Mouse (Mus musculus): ENCODE measurements at regions not wholly inside any gene's neighbourhood (a gene's known extent, or its start where the extent isn't known, plus 50 kb on each side); places are given as distances from the start of the nearest gene placed in this dataset.

DNA sequence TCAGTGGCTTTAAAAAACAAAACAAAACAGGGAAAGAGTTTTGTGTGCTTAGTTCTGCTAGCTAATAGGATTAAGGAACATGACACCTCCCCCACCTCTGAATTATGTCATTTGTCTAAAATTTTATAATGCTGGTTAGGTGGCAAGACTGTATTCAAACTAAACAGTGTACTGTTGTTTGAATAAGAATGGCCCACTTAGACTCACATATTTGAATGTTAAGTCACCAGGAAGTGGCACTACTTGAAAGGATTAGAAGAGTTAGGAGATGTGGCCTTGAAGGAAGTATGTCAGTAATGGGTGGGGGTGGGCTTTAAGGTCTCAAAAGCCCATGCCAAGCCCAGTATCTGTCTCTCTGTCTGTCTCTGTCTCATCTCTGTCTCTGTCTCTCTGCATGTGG, 326.0 kb upstream of the C9orf72 start:
- no peak overlapping the region for H3K4me3 ChIP-seq
- no peak overlapping the region for H3ac ChIP-seq (ENCODE audit: control insufficient read depth, insufficient read length)
- TF ChIP-seq POLR2AphosphoS2 (IDR thresholded peaks at IDR 0.05; ENCODE audit: insufficient read length, low read depth) (no peak), SRF (IDR thresholded peaks at IDR 0.05; ENCODE audit: control insufficient read depth, insufficient read length, low read depth) (no peak), MAX (IDR thresholded peaks at IDR 0.05; ENCODE audit: low read depth) (no peak), TCF12 (IDR thresholded peaks at IDR 0.05; ENCODE audit: insufficient read depth, poor library complexity, severe bottlenecking) (no peak), REST (IDR thresholded peaks at IDR 0.05; ENCODE audit: insufficient read depth, insufficient read length) (no peak), TCF3 (IDR thresholded peaks at IDR 0.05; ENCODE audit: insufficient read length, low read depth) (no peak), E2F4 (IDR thresholded peaks at IDR 0.05; ENCODE audit: insufficient read depth) (no peak), MYOG (IDR thresholded peaks at IDR 0.05; ENCODE audit: control insufficient read depth in 1 of 3, insufficient read depth in 1 of 3, insufficient read length in 2 of 3, low read depth in 2 of 3) (no peak), POLR2A (IDR thresholded peaks at IDR 0.05; ENCODE audit: insufficient read length, low read depth) (no peak), CEBPB (IDR thresholded peaks at IDR 0.05; ENCODE audit: insufficient read depth, poor library complexity, severe bottlenecking) (no peak), MYOD1 (IDR thresholded peaks at IDR 0.05; ENCODE audit: control insufficient read depth in 1 of 3, insufficient read length in 2 of 3, low read depth in 2 of 3) (no peak), USF1 (IDR thresholded peaks at IDR 0.05; ENCODE audit: low read depth) (no peak)
- no peaks in the 10 kb centered on the region for H3K79me2 ChIP-seq (ENCODE audit: control insufficient read depth, insufficient read depth)
- H3K4me2 ChIP-seq (ENCODE audit: low read depth) = peak overlapping the region; percentile 4
- no peaks in the 10 kb centered on the region for H3K27me3 ChIP-seq (ENCODE audit: control insufficient read depth, insufficient read depth, insufficient read length)
- no peaks in the 10 kb centered on the region for H3K36me3 ChIP-seq (ENCODE audit: control insufficient read depth, insufficient read depth)

DNA sequence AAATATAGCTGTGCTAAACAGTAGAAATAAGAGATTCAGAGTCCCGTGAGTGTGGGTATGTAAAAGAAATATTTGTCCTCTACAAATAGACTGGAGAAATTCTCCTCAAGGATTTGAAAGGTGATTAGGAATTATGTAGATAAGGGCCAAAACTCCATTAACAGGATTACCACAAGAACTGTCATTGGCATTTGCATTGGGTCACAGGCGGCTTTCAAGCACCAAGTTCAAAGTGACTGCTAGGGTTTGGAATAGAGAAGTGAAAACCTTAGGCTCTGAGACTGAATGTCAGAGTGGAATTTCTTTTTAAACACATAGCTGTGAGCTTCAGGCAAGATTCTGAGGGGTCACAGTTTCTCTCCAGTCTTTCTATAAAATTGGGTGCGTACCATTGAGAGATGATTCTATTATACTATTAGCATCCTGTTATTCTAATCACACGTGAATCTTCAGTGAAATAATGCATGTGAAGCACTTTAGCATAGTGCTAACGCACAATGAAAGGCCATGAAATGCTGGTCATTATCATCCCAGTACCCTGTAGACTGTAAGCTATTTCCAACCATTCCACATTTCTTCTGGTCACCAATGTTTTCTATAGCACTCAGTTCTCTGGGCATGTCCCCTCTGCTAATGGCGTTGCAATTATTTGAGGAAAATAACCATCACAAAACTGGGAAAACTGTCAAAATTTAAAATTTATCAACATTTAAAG, 308.7 kb upstream of the C9orf72 start:
- no peak overlapping the region for H3K4me3 ChIP-seq
- H3K4me2 ChIP-seq (ENCODE audit: low read depth) = no peak overlapping the region
- TF ChIP-seq E2F4 (IDR thresholded peaks at IDR 0.05; ENCODE audit: insufficient read depth) = no peak
- no peak for TF ChIP-seq REST (IDR thresholded peaks at IDR 0.05; ENCODE audit: insufficient read depth, insufficient read length)
- no peak for TF ChIP-seq POLR2A (IDR thresholded peaks at IDR 0.05; ENCODE audit: insufficient read length, low read depth)
- TF ChIP-seq CEBPB (IDR thresholded peaks at IDR 0.05; ENCODE audit: insufficient read depth, poor library complexity, severe bottlenecking) = no peak
- TF ChIP-seq TCF12 (IDR thresholded peaks at IDR 0.05; ENCODE audit: insufficient read depth, poor library complexity, severe bottlenecking) = no peak
- no peak for TF ChIP-seq POLR2AphosphoS2 (IDR thresholded peaks at IDR 0.05; ENCODE audit: insufficient read length, low read depth)
- no peak for TF ChIP-seq MYOD1 (IDR thresholded peaks at IDR 0.05; ENCODE audit: control insufficient read depth in 1 of 3, insufficient read length in 2 of 3, low read depth in 2 of 3)
- no peak for TF ChIP-seq MAX (IDR thresholded peaks at IDR 0.05; ENCODE audit: low read depth)
- TF ChIP-seq USF1 (IDR thresholded peaks at IDR 0.05; ENCODE audit: low read depth) = no peak
- no peak for TF ChIP-seq MYOG (IDR thresholded peaks at IDR 0.05; ENCODE audit: control insufficient read depth in 1 of 3, insufficient read depth in 1 of 3, insufficient read length in 2 of 3, low read depth in 2 of 3)
- no peak for TF ChIP-seq TCF3 (IDR thresholded peaks at IDR 0.05; ENCODE audit: insufficient read length, low read depth)
- no peak for TF ChIP-seq SRF (IDR thresholded peaks at IDR 0.05; ENCODE audit: control insufficient read depth, insufficient read length, low read depth)
- no peaks in the 10 kb centered on the region for H3K79me2 ChIP-seq (ENCODE audit: control insufficient read depth, insufficient read depth)
- no peaks in the 10 kb centered on the region for H3K27me3 ChIP-seq (ENCODE audit: control insufficient read depth, insufficient read depth, insufficient read length)
- no peaks in the 10 kb centered on the region for H3K36me3 ChIP-seq (ENCODE audit: control insufficient read depth, insufficient read depth)
- no peak overlapping the region for H3ac ChIP-seq (ENCODE audit: control insufficient read depth, insufficient read length)

DNA sequence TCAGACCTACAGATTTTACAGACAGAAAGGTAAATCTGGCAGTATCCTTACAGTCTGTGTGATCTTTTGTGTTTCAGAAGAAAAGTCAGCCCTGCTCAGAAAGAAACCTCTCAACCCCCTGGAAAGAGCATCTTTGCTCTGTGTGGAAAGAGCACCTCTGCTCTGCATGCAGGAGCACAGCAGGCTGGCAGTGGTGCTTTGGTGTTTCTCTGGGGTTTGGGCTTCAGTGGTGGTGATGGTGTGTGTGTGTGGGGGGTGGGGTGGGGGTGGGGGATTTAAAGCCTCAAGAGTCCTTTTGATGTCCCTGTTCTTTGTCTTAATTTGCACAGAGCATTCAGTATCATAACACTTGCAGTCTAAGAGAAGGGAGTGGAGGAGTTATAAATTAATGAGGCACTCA, 308.2 kb upstream of the C9orf72 start:
- Histone ChIP-seq H3K79me2 (ENCODE audit: control insufficient read depth, insufficient read depth) (no peaks in the 10 kb centered on the region), H3K4me3 (no peak overlapping the region), H3ac (ENCODE audit: control insufficient read depth, insufficient read length) (no peak overlapping the region), H3K4me2 (ENCODE audit: low read depth) (no peak overlapping the region), H3K27me3 (ENCODE audit: control insufficient read depth, insufficient read depth, insufficient read length) (no peaks in the 10 kb centered on the region), H3K36me3 (ENCODE audit: control insufficient read depth, insufficient read depth) (no peaks in the 10 kb centered on the region)
- TF ChIP-seq MYOG (IDR thresholded peaks at IDR 0.05; ENCODE audit: control insufficient read depth in 1 of 3, insufficient read depth in 1 of 3, insufficient read length in 2 of 3, low read depth in 2 of 3) (no peak), MAX (IDR thresholded peaks at IDR 0.05; ENCODE audit: low read depth) (no peak), MYOD1 (IDR thresholded peaks at IDR 0.05; ENCODE audit: control insufficient read depth in 1 of 3, insufficient read length in 2 of 3, low read depth in 2 of 3) (no peak), E2F4 (IDR thresholded peaks at IDR 0.05; ENCODE audit: insufficient read depth) (no peak)

All from myocyte (in vitro differentiated cells).